Mouse (Mus musculus): ENCODE data around the gene Zbtb11.
"Not testable (repeated sequence)": the region's sequence is repeated elsewhere in the genome, so short reads cannot be mapped to it uniquely, and the experiment has no call there.

The Zbtb11 gene

GRCm38 (mm10) chr16:55973431-55974255, at the start of gene Zbtb11:
Gene Zbtb11 (plus strand): TSS chr16:55973883.
- DNase-seq (ENCODE audit: extremely low spot score, low read depth, low spot score) = peak; percentile 91

GRCm38 (mm10) chr16:55924010-55924409, 49.7 kb upstream of the Zbtb11 start:
- DNase-seq (ENCODE audit: extremely low spot score, low read depth, low spot score) = no peak

DNA sequence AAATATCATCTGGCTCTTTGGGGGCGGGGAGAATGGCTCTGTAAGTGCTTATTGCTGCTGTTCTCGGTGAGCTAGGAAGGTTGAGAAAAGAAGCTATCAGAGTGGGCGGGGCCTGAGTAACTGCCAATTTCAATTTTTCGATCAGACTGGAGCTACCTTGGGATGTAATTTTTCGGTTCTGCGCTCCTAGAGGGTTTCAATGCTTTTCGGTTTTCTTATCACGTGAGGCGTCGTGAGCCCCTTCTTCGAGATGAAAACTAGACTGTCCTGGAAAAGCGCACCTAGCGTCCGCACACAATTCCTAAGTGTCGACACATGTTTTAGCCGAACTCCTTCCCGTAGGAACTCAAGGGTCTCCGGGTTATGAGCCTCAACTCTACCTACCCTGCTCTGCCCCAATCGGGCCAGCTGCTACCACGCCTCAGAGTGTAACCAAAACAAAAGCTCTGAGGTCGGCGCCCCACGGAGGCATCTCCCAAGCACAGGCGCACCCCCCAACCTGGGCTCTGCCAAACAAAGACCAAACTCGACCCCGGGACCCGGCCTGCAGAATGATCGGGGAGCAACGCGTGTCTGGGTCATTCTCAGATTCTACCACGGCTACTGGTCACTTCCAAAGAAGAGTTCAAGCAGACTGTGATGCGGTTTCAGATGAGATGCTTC, 39.9 kb upstream of the Zbtb11 start:
- DNase-seq (ENCODE audit: extremely low spot score, low read depth, low spot score) = peak; percentile 16

- DNase-seq (ENCODE audit: extremely low spot score, low read depth, low spot score) = peak; percentile 92
Measured at GRCm38 (mm10) chr16:55934453-55935037, 39.1 kb upstream of the Zbtb11 start, which contains the start of gene Cep97. Gene Cep97 (minus strand): TSS chr16:55934855.

DNA sequence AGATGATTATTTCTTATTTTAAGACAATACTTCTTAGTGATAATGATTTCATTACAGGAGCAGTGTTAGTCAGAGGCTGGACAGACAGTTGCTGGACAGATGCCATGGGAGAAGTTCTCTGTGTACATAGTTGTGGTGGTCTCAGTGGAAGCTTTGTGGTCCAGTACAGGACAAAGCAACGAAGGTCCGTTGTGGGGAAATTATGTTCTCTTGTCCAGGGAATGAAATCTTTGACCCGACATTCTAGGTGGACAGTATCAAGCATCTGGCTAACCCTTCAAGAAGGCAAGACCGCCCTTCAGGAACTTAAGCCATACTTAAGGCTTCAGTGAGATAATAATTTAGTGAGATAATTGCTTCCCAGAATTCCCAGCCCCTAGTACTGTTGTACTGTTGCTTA, 34.9 kb upstream of the Zbtb11 start:
- DNase-seq (ENCODE audit: extremely low spot score, low read depth, low spot score) = no peak

DNA sequence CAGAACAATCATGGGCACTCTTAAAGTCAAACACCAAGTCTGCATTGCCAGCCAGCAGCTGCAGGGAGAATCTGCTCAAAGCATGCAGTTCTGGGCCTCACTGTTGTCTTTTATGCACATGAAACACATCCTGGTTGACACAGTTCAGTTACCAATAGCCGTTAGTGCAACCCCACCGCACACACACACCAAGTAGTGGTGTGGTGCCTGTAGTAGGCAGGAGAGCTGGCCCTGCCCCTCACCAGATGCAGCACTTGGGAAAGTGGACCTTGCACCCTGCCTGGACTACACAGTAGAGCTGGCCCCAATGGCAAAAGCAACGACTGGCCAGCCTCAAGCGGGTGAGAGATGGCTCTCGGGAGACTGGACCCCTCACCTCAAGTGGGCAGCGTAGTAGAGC, 34.0 kb upstream of the Zbtb11 start:
- no peak for DNase-seq (ENCODE audit: extremely low spot score, low read depth, low spot score)

- DNase-seq (ENCODE audit: extremely low spot score, low read depth, low spot score) = no peak
Measured at GRCm38 (mm10) chr16:55940781-55941180, 32.9 kb upstream of the Zbtb11 start.

DNA sequence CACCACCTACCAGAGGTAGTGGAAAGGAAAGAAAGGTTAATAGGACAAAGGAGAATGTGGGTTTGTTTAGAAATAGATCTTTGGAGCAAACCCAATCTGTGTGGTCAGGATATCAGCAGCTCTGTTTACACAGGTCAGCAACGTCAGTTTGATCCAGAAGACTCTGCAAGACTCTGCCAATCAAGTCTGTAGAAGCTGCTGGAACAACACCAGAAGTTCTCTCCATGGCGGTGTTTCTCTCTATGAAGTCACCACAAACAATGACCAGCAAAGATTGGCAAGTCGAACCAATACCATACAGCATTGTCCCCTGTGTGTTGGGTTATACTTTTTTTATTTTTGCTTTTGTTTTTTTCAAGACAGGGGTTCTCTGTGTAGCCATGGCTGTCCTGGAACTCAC, 26.4 kb upstream of the Zbtb11 start:
- DNase-seq (ENCODE audit: extremely low spot score, low read depth, low spot score) = no peak

DNA sequence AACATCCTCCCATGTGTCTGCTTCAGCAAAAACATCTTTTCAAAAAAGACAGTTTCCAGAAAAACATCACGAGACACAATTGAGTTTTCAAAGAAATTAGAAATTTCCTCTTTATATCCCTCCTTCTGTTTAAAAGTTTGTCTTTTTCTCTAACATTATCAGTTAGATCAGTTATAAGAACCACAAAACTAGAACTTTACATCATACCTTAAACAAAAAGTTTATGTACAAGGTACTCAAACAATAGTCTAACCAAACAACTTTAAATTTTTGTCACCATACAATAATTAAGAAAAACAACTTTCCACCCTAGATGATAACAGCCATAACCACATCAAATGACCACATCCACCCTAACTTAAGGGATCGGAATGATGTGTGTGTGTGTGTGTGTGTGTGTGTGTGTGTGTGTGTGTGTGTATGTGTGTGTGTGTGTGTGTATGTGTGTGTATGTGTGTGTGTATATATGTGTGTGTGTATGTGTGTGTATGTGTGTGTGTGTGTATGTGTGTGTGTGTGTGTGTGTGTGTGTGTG, 25.7 kb upstream of the Zbtb11 start:
- not testable (repeated sequence) for DNase-seq (ENCODE audit: extremely low spot score, low read depth, low spot score)

DNA sequence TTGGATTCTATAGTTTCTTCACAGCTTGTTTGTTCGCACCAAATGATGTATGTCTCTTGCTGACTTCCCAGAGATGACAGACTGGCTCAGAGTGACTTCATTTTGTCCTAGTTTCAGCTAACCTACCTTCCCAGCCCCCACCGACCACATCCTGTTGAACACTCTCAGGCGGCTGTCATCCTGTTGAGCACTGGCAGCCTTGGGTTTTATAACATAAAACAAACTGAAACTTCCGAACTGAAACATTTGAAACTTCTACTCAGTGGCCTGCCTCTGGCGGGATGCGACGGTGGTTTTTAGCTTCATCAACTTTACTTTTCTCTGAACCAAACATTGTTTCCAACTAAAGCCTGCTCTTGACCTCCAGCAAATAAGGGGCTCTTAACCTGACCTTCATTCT, 24.7 kb upstream of the Zbtb11 start:
- no peak for DNase-seq (ENCODE audit: extremely low spot score, low read depth, low spot score)

DNA sequence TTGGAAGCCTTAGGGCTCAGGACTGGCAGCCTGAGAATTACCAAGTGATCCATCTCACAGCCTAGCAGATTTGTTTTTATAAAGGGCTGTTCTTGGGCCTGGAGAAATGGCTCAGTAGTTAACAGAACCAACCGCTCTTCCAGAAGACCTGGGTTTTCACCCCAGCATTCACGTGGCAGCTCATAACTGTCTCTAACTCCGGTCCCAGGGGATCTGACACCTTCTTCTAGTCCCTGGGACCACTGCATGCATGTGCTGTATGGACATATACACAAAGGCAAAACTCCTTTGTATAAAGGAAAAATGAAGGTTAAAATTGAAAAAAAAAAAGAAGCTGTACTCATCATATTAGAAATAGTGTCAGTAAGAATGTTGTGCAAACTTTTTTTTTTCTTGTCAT, 23.2 kb upstream of the Zbtb11 start:
- no peak for DNase-seq (ENCODE audit: extremely low spot score, low read depth, low spot score)

DNA sequence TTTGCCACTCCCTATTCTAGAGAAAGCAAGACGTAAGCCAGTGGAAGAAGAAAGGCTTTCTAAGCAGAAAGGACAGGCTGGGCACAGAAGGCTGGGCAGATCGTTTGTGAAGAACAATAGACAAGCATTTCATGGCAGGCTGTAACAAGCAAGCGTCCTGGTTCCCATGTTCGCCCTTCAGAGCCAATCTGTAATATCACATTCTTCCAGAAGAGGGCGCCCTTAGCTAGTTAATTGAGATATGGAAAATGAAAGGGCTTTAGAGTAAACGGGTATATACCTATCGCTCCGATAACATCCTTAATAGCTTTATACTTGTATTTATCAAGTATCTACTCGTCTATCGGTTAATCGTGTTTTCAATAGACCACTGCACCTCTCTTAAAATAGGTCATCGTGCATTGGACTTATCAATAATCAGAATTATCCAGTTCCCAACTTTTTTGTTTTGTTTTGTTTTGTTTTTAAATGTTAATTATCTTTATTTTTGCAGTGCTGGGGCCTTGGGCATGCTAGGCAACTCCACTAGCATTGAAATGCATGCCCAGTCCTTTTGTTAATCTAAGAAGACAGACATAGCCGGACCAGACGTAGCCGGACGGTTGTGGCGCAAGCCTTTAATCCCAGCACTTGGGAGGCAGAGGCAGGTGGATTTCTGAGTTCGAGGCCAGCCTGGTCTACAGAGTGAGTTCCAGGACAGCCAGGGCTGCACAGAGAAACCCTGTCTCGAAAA, 22.6 kb upstream of the Zbtb11 start:
- no peak for DNase-seq (ENCODE audit: extremely low spot score, low read depth, low spot score)

DNA sequence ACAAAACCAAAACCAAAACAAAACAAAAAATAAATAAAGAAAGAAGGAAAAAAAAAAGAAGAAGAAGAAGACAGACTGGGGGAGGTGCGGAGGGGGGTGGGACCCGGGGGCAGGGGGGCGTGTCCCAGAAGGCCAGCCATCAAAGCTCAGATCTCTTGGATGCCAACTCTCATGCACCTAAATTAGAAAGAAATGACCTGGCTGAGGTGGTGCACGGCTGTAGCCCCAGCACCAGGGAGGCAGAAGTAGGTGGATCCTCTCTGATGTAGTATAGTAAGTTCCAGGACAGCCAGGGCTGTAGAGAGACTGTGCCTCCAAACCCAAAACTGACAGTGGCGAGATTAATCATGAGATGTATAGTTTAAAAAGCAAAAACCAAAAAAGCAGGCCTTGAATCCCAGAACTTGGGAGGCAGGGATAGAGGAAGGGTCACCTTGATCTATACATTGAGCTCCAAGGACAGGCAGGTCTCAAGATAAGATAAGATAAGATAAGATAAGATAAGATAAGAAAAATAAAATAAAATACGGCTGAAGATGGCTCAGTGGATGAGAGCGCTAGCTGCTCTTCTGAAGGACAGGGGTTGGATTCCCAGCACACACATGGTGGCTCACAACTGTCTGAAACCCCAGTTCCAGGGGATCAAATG, 21.9 kb upstream of the Zbtb11 start:
- DNase-seq (ENCODE audit: extremely low spot score, low read depth, low spot score) = no peak

DNA sequence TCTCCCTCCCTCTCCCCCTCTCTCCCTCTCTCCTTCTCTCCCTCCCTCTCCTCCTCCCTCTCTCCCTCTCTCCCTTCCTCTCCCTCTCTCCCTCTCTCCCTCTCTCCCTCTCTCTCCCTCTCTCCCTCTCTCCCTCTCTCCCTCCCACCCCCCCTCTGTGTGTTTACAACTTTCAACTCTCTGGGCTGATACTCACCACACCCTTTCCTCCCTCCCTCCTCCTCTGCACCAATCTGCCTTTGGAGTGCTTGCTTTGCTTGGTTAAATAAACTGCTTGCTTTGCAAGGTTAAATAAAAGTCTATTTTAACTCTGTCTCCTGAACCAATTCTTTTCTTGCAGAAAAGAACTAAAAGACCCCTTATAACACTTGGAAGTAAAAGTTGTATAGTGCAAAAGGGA, 20.9 kb upstream of the Zbtb11 start:
- DNase-seq (ENCODE audit: extremely low spot score, low read depth, low spot score) = no peak

DNA sequence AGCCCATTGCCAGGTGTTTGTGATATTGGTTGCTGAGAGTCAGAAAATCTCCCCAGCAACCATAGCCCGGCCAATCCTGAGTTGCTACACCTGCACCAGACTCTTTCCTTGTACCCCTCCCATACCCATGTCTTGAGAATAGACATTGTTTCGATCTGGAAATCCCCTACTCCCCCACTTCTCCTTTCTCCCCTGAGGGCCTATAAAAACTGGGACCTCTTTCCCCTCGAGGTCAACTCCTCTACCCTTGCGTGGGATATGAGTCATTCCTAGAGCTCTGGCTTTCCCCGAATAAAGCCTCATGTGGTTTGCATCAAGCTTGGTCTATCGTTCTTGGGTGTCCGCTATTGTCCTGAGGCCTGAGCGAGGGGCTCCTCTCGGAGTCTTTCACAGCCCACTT, 19.5 kb upstream of the Zbtb11 start:
- not testable (repeated sequence) for DNase-seq (ENCODE audit: extremely low spot score, low read depth, low spot score)

- not testable (repeated sequence) for DNase-seq (ENCODE audit: extremely low spot score, low read depth, low spot score)
Measured at GRCm38 (mm10) chr16:55963068-55963467, 10.6 kb upstream of the Zbtb11 start.

DNA sequence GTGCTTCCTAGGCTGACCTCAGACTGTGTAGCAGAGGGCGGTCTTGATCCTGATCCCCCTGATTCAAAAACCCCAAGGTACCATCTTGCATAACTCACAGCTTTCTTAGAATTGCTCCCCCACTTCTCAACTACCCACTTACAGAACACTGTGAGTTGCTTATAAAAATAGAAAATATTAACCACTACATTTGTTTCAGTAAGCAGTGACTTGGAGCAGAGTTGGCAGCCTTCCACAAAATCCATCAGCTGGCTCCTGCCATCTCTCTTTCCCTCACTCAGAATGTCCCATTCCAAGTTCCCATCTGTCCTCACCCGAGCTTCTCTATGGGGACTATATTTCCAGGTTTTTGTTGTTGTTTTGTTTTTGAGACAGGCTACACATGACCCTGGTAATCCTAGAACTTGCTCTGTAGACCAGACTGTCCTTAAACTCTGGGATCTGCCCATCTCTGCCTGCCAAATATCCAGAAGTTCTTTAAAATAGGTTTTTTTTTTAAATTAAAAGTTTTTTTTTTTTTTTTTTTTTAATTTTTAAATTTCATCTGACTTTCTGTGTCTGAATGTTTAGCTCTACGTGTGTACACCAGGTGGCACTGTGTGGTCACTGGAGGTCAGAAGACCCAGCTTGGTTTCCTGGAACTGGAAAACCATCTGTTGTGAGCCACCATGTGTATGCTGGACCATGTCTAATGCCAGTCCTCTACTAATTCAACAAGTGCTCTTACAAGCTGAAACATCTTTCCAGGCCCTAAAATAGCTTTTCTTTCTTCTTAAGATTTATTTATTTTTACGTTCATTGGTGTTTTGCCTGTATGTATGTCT, 9.3 kb upstream of the Zbtb11 start:
- DNase-seq (ENCODE audit: extremely low spot score, low read depth, low spot score) = no peak

- DNase-seq (ENCODE audit: extremely low spot score, low read depth, low spot score) = peak; percentile 87
Measured at GRCm38 (mm10) chr16:55966212-55966871, 7.3 kb upstream of the Zbtb11 start, which contains the start of gene Rpl24. Gene Rpl24 (plus strand): TSS chr16:55966275.

DNA sequence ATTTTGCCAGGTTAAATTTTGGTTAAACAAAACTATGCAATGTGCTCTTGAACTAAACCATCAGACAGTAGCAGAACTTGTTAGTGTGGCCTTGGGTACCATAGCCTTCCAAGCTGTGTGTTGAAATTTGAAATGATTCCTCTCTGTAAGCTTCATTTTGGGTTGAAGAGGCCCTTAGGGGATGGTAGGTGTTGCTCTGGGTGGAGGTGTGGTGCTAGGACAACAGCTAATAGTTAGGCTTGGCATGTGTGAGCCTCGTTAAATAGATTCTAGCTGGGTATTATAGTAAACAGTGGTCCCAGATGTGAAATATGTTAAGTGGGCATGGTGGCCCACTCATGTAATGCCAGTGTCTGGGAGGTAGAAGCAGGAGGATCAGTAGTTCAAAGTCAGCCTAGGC, 6.5 kb upstream of the Zbtb11 start:
- DNase-seq (ENCODE audit: extremely low spot score, low read depth, low spot score) = no peak

Data from hindlimb bud, embryonic 11.5 days (tissue).